Comparison of ENCODE assay signal across 8 mouse cellular contexts in the genomic region with DNA sequence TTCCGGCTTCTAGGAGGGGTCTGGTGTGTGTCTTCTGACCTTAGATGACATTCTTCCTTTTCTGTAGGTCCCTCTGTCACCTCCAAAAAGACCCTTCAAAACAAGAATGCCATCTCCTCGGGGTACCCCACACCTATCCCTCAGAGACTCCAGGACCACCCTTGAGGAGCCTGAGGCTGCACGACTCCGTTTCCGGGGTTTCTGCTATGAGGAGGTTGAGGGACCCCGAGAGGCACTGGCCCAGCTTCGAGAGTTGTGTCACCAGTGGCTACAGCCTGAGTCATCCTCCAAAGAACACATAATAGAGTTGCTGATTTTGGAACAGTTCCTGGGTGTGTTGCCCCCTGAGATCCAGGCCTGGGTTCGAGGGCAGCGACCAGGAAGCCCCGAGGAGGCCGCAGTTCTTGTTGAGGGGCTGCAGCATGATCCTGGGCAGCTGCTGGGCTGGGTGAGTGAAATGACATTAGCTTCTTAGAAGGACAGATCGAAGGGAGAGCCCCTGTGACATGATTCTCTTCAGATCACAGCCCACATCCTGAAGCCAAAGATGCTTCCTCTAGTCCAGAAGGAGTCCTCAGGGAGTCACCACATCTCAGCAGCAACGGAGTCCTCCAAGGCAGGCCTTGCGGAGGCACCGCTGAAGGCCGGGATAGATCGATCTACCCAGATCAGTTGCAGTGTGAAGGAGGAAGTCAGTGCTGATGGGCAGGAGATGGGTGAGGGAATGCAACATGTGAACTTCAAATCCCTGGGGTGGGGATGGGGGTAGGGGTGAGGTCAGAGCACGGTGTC. TPM values are rescaled to one million over a fixed set of nuclear protein-coding genes. Genes with fewer than 3 reads are reported as not detected.
A peak's percentile ranks its signal among the peaks of the same experiment; 100 is the strongest.
DNase-seq lines count a peak whose midpoint lies in the region; ATAC-seq and TF ChIP-seq lines count a peak whose summit lies in the region.

No protein-coding gene starts in this region.

- no peak for ATAC-seq in embryonic facial prominence, embryonic 15.5 days (ENCODE audit: insufficient number of reproducible peaks, low FRiP score, low TSS enrichment, low read depth)
- no peak for ATAC-seq in intestine, embryonic 14.5 days (replicated peaks; ENCODE audit: low FRiP score, low TSS enrichment, low read depth)
- ATAC-seq in neural tube, embryonic 12.5 days (ENCODE audit: low FRiP score, low read depth), result no peak

- H3K4me1 ChIP-seq in liver, adult 2 months (ENCODE audit: control insufficient read depth, insufficient read depth, low read length), result peaks cover 11% of the 10 kb centered on the region; the same call in 1 of the 2 replicates
- peaks cover 15% of the 10 kb centered on the region for H3K4me1 ChIP-seq in embryonic facial prominence, embryonic 15.5 days
- peaks cover 16% of the 10 kb centered on the region; the same call in 1 of the 2 replicates for H3K4me1 ChIP-seq in intestine, embryonic 14.5 days (replicated peaks; ENCODE audit: control insufficient read depth, insufficient read depth, low read length)
- H3K4me1 ChIP-seq in neural tube, embryonic 12.5 days, result peaks cover 15% of the 10 kb centered on the region

- no peaks in the 10 kb centered on the region for H3K79me2 ChIP-seq in liver, adult 2 months (ENCODE audit: control insufficient read depth, insufficient read depth, low read length)

- no peaks in the 10 kb centered on the region for H3K36me3 ChIP-seq in liver, adult 2 months (ENCODE audit: control insufficient read depth, insufficient read depth, low read length)
- no peaks in the 10 kb centered on the region for H3K36me3 ChIP-seq in embryonic facial prominence, embryonic 15.5 days
- H3K36me3 ChIP-seq in intestine, embryonic 14.5 days (ENCODE audit: control insufficient read depth, insufficient read depth, low read length), result peaks cover 10% of the 10 kb centered on the region
- H3K36me3 ChIP-seq in neural tube, embryonic 12.5 days, result peaks cover 11% of the 10 kb centered on the region; the same call in 1 of the 2 replicates

- peak overlapping the region; percentile 67; the same call in 1 of the 2 replicates for H3K9ac ChIP-seq in liver, adult 2 months (ENCODE audit: low read depth, low read length)
- H3K9ac ChIP-seq in embryonic facial prominence, embryonic 15.5 days, result no peak overlapping the region
- H3K9ac ChIP-seq in intestine, embryonic 14.5 days (ENCODE audit: low read length), result peak overlapping the region; percentile 70; the same call in 1 of the 2 replicates
- H3K9ac ChIP-seq in neural tube, embryonic 12.5 days, result peak overlapping the region; percentile 49; the same call in 1 of the 2 replicates

- no peak for TF ChIP-seq POLR2A in liver, adult 2 months (IDR thresholded peaks at IDR 0.05; ENCODE audit: extremely low read depth, insufficient read depth, low read length)

- no peaks in the 10 kb centered on the region for H3K9me3 ChIP-seq in embryonic facial prominence, embryonic 15.5 days (replicated peaks)
- no peaks in the 10 kb centered on the region for H3K9me3 ChIP-seq in intestine, embryonic 14.5 days (ENCODE audit: control insufficient read depth, low read length)
- no peaks in the 10 kb centered on the region for H3K9me3 ChIP-seq in neural tube, embryonic 12.5 days

- TF ChIP-seq CTCF in liver, adult 2 months (IDR thresholded peaks at IDR 0.05; ENCODE audit: low read depth, low read length), result no peak

- 0 out of 2 replicates have a peak overlapping the region, but pooled peaks have one; percentile 75 for H3K4me2 ChIP-seq in embryonic facial prominence, embryonic 15.5 days (replicated peaks)
- H3K4me2 ChIP-seq in intestine, embryonic 14.5 days (ENCODE audit: low read length), result peak overlapping the region; percentile 60
- H3K4me2 ChIP-seq in neural tube, embryonic 12.5 days (replicated peaks), result peak overlapping the region; percentile 57

- H3K27me3 ChIP-seq in liver, adult 2 months (ENCODE audit: control insufficient read depth, insufficient read depth, low read length), result no peaks in the 10 kb centered on the region
- H3K27me3 ChIP-seq in embryonic facial prominence, embryonic 15.5 days, result no peaks in the 10 kb centered on the region
- no peaks in the 10 kb centered on the region for H3K27me3 ChIP-seq in intestine, embryonic 14.5 days (replicated peaks; ENCODE audit: control insufficient read depth, insufficient read depth, low read length)
- H3K27me3 ChIP-seq in neural tube, embryonic 12.5 days (replicated peaks), result no peaks in the 10 kb centered on the region

- no peak overlapping the region for H3K4me3 ChIP-seq in liver, adult 2 months (ENCODE audit: insufficient read depth, low read depth, low read length)
- H3K4me3 ChIP-seq in embryonic facial prominence, embryonic 15.5 days (replicated peaks), result no peak overlapping the region
- H3K4me3 ChIP-seq in intestine, embryonic 14.5 days (ENCODE audit: low read depth, low read length), result no peak overlapping the region
- peak overlapping the region; percentile 55 for H3K4me3 ChIP-seq in neural tube, embryonic 12.5 days

- 80% methylated on average over 18 of the region's 18 CpGs for WGBS in liver, adult 2 months
- 83% methylated on average over 18 of the region's 18 CpGs for WGBS in embryonic facial prominence, embryonic 15.5 days
- WGBS in intestine, embryonic 14.5 days, result 78% methylated on average over 18 of the region's 18 CpGs
- 83% methylated on average over 18 of the region's 18 CpGs for WGBS in neural tube, embryonic 12.5 days

- DNase-seq in liver, adult 2 months (ENCODE audit: extremely low read depth, low read depth, low spot score), result no peak
- no peak for DNase-seq in liver
- DNase-seq in intestine, embryonic 14.5 days (ENCODE audit: low spot score), result no peak
- no peak for DNase-seq in yolk sac, embryonic 10.5 days (ENCODE audit: low spot score)
- DNase-seq in layer of hippocampus, adult 18-20 months (ENCODE audit: low spot score in 2 of 2), result no peak
- no peak for DNase-seq in kidney, adult 18-20 months

- peak overlapping the region; percentile 84 for H3K27ac ChIP-seq in liver, adult 2 months (replicated peaks; ENCODE audit: insufficient read depth, low read depth, low read length)
- no peak overlapping the region; the same call in 1 of the 2 replicates for H3K27ac ChIP-seq in embryonic facial prominence, embryonic 15.5 days (replicated peaks)
- H3K27ac ChIP-seq in intestine, embryonic 14.5 days (ENCODE audit: low read depth), result peak overlapping the region; percentile 95; the same call in 1 of the 2 replicates
- no peak overlapping the region for H3K27ac ChIP-seq in neural tube, embryonic 12.5 days

RNA-seq across cellular contexts. Expression of a gene that starts 1.5 kb away (rescaled TPM):
- 1.3 and 1.4 TPM in 2 replicates for total RNA-seq in liver, adult 2 months (2014; rRNA removed)
- polyA plus RNA-seq in liver, adult 2 months (2012; rRNA removed), result 1.9 and 3.6 TPM in 2 replicates
- polyA plus RNA-seq in embryonic facial prominence, embryonic 15.5 days (2015; fragmentation: Nextera tagmentation; extraction: Ambion mirVana), result 8.6 and 10.7 TPM in 2 replicates
- 5.4 and 6.5 TPM in 2 replicates for polyA plus RNA-seq in intestine, embryonic 14.5 days (2014; fragmentation: Nextera tagmentation; extraction: Ambion mirVana)
- polyA plus RNA-seq in neural tube, embryonic 12.5 days (2016; fragmentation: Nextera tagmentation; extraction: Ambion mirVana), result 12.8 and 13.5 TPM in 2 replicates
- total RNA-seq in layer of hippocampus, adult 18-20 months (2021), result 1 to 10 TPM; 8.1 to 8.6 TPM

RNA-seq across cellular contexts. Expression of a gene that starts 13.5 kb away (rescaled TPM):
- total RNA-seq in liver, adult 2 months (2014; rRNA removed), result 3.9 and 4.1 TPM in 2 replicates
- polyA plus RNA-seq in liver, adult 2 months (2012; rRNA removed), result 3.4 and 5.2 TPM in 2 replicates
- polyA plus RNA-seq in embryonic facial prominence, embryonic 15.5 days (2015; fragmentation: Nextera tagmentation; extraction: Ambion mirVana), result 12.9 and 14.0 TPM in 2 replicates
- polyA plus RNA-seq in intestine, embryonic 14.5 days (2014; fragmentation: Nextera tagmentation; extraction: Ambion mirVana), result 7.4 and 8.3 TPM in 2 replicates
- 11.6 and 12.1 TPM in 2 replicates for polyA plus RNA-seq in neural tube, embryonic 12.5 days (2016; fragmentation: Nextera tagmentation; extraction: Ambion mirVana)
- 10 to 100 TPM; 10.1 to 12.7 TPM for total RNA-seq in layer of hippocampus, adult 18-20 months (2021)

RNA-seq across cellular contexts. Expression of a gene that starts 18.9 kb away (rescaled TPM):
- 1,289 and 1,401 TPM in 2 replicates for total RNA-seq in liver, adult 2 months (2014; rRNA removed)
- 1,497 and 1,713 TPM in 2 replicates for polyA plus RNA-seq in liver, adult 2 months (2012; rRNA removed)
- polyA plus RNA-seq in embryonic facial prominence, embryonic 15.5 days (2015; fragmentation: Nextera tagmentation; extraction: Ambion mirVana), result 0.20 TPM in 1 of 2 replicates, not detected in the other
- 0.38 TPM in 1 of 2 replicates, not detected in the other for polyA plus RNA-seq in intestine, embryonic 14.5 days (2014; fragmentation: Nextera tagmentation; extraction: Ambion mirVana)
- polyA plus RNA-seq in neural tube, embryonic 12.5 days (2016; fragmentation: Nextera tagmentation; extraction: Ambion mirVana), result 0.33 and 0.46 TPM in 2 replicates
- under 1 TPM in 1 of 2 experiments, not detected in 1; 0.57 TPM for total RNA-seq in layer of hippocampus, adult 18-20 months (2021)

RNA-seq across cellular contexts. Expression of a gene that starts 19.8 kb away (rescaled TPM):
- total RNA-seq in liver, adult 2 months (2014; rRNA removed), result 67.7 and 69.4 TPM in 2 replicates
- 98.0 and 114 TPM in 2 replicates for polyA plus RNA-seq in liver, adult 2 months (2012; rRNA removed)
- polyA plus RNA-seq in embryonic facial prominence, embryonic 15.5 days (2015; fragmentation: Nextera tagmentation; extraction: Ambion mirVana), result 279 and 290 TPM in 2 replicates
- polyA plus RNA-seq in intestine, embryonic 14.5 days (2014; fragmentation: Nextera tagmentation; extraction: Ambion mirVana), result 390 and 414 TPM in 2 replicates
- polyA plus RNA-seq in neural tube, embryonic 12.5 days (2016; fragmentation: Nextera tagmentation; extraction: Ambion mirVana), result 382 and 393 TPM in 2 replicates
- 100 to 1,000 TPM; 216 to 246 TPM for total RNA-seq in layer of hippocampus, adult 18-20 months (2021)

RNA-seq across cellular contexts. Expression of a gene that starts 30.7 kb away (rescaled TPM):
- 0.28 and 1.2 TPM in 2 replicates for total RNA-seq in liver, adult 2 months (2014; rRNA removed)
- polyA plus RNA-seq in liver, adult 2 months (2012; rRNA removed), result 4.5 TPM in 2 replicates
- polyA plus RNA-seq in embryonic facial prominence, embryonic 15.5 days (2015; fragmentation: Nextera tagmentation; extraction: Ambion mirVana), result 26.0 and 29.4 TPM in 2 replicates
- 23.7 and 26.9 TPM in 2 replicates for polyA plus RNA-seq in intestine, embryonic 14.5 days (2014; fragmentation: Nextera tagmentation; extraction: Ambion mirVana)
- polyA plus RNA-seq in neural tube, embryonic 12.5 days (2016; fragmentation: Nextera tagmentation; extraction: Ambion mirVana), result 31.8 and 39.9 TPM in 2 replicates
- total RNA-seq in layer of hippocampus, adult 18-20 months (2021), result 10 to 100 TPM; 33.2 to 34.3 TPM

Comparison
In these comparisons a context has a peak if more than half of its experiments do, and no peak if none do; other contexts are left out.
1. H3K27ac ChIP-seq: peak in liver, adult 2 months (single experiment) and intestine, embryonic 14.5 days (single experiment); none in embryonic facial prominence, embryonic 15.5 days (single experiment) and neural tube, embryonic 12.5 days (single experiment).
2. RNA of a gene that starts 18.9 kb away (polyA plus RNA-seq): 1,497 to 1,713 TPM in liver, adult 2 months; 0.33 to 0.46 TPM in neural tube, embryonic 12.5 days, 0.20 TPM in embryonic facial prominence, embryonic 15.5 days and 0.38 TPM in intestine, embryonic 14.5 days; every median in the first group is over 1,000 times any median in the second.
3. Peak in every context shown above with its lines, with median percentiles within 50 percentile points of each other: H3K4me2 ChIP-seq.